Mouse (Mus musculus): ENCODE measurements around the gene Myo9b.

Gene Myo9b

GRCm38 (mm10) chr8:71392871-71393270 lies 120.4 kb downstream of the Myo9b start:
- no peak for DNase-seq

GRCm38 (mm10) chr8:71394481-71394880 lies 122.0 kb downstream of the Myo9b start:
- DNase-seq: no peak

- no peak for DNase-seq
Measured at GRCm38 (mm10) chr8:71395071-71395470, 122.6 kb downstream of the Myo9b start.

GRCm38 (mm10) chr8:71395629-71396028 lies 123.1 kb downstream of the Myo9b start, which contains the start of gene Ushbp1:
TSS of gene Ushbp1 (minus strand) at chr8:71395802.
- DNase-seq: no peak

- peak; percentile 86 to 89 for DNase-seq
Measured at GRCm38 (mm10) chr8:71396639-71397305, 124.3 kb downstream of the Myo9b start, which contains the start of gene Babam1. TSS of gene Babam1 (plus strand) at chr8:71396861.

- no peak for DNase-seq
Measured at GRCm38 (mm10) chr8:71397701-71398100, 125.2 kb downstream of the Myo9b start.

GRCm38 (mm10) chr8:71400826-71401225 lies 128.3 kb downstream of the Myo9b start:
- no peak for DNase-seq

GRCm38 (mm10) chr8:71401454-71401853 lies 128.9 kb downstream of the Myo9b start:
- no peak for DNase-seq

GRCm38 (mm10) chr8:71402446-71402964 lies 130.0 kb downstream of the Myo9b start:
- DNase-seq: no peak

- no peak for DNase-seq
Measured at GRCm38 (mm10) chr8:71403107-71403885, 130.8 kb downstream of the Myo9b start.

- no peak for DNase-seq
Measured at GRCm38 (mm10) chr8:71404011-71404410, 131.5 kb downstream of the Myo9b start.

- DNase-seq: no peak
Measured at GRCm38 (mm10) chr8:71404951-71405351, 132.4 kb downstream of the Myo9b start.

GRCm38 (mm10) chr8:71405401-71406098 lies 133.0 kb downstream of the Myo9b start, which contains the start of gene Ankle1:
TSS of gene Ankle1 (plus strand) at chr8:71406010.
- peak; percentile 99 for DNase-seq

- DNase-seq: peak; percentile 68 to 72
Measured at GRCm38 (mm10) chr8:71406099-71407015, 133.8 kb downstream of the Myo9b start.

GRCm38 (mm10) chr8:71407441-71407840 lies 134.9 kb downstream of the Myo9b start:
- DNase-seq: no peak

GRCm38 (mm10) chr8:71408231-71408630 lies 135.7 kb downstream of the Myo9b start:
- no peak for DNase-seq

Data from B cell, adult 2 months (primary cell).